Mouse (Mus musculus) CD4-positive helper T cell, adult 2 months (primary cell): ENCODE measurements around the gene Olfr74.
"Not testable (repeated sequence)": the region's sequence is repeated elsewhere in the genome, so short reads cannot be mapped to it uniquely, and the experiment has no call there.

Experiments
- DNase-seq: peaks from one replicate; pipeline ENCODE4 v3.0.0-alpha.2; 2012; ENCODE audit warnings: low read depth, missing footprints, low spot score

Olfr74 gene

GRCm38 (mm10) chr2:87974563-87974962 lies at the start of gene Olfr74:
TSS of gene Olfr74 (minus strand) at chr2:87974663.
- no peak for DNase-seq

- not testable (repeated sequence) for DNase-seq
These were observed 48.0 kb upstream of the Olfr74 start, which contains the start of gene Olfr1161 for GRCm38 (mm10) chr2:88022474-88022873. TSS of gene Olfr1161 (plus strand) at chr2:88022774.

- no peak for DNase-seq
These were observed 33.3 kb upstream of the Olfr74 start, which contains the start of gene Olfr1160 for GRCm38 (mm10) chr2:88007515-88008318. TSS of gene Olfr1160 (minus strand) at chr2:88008268.

GRCm38 (mm10) chr2:87989813-87990212 lies 15.3 kb upstream of the Olfr74 start, which contains the start of gene Olfr1158:
TSS of gene Olfr1158 (plus strand) at chr2:87990113.
- DNase-seq: no peak

- no peak for DNase-seq
These were observed 6.3 kb downstream of the Olfr74 start, which contains the start of gene Olfr1157 for GRCm38 (mm10) chr2:87968199-87968598. TSS of gene Olfr1157 (minus strand) at chr2:87968299.

GRCm38 (mm10) chr2:87953000-87953399 lies 21.5 kb downstream of the Olfr74 start, which contains the start of gene Olfr1156:
TSS of gene Olfr1156 (minus strand) at chr2:87953100.
- no peak for DNase-seq

- DNase-seq: no peak
These were observed 29.4 kb downstream of the Olfr74 start, which contains the start of gene Olfr1155 for GRCm38 (mm10) chr2:87945037-87945436. TSS of gene Olfr1155 (minus strand) at chr2:87945137.
